ENCODE assay signal across 12 mouse cellular contexts in genomic region chr9:48340708-48341380, GRCm38 (mm10). TPM values are rescaled to one million over a fixed set of nuclear protein-coding genes. Genes with fewer than 3 reads are reported as not detected.
DNase-seq lines count a peak whose midpoint lies in the region; ATAC-seq and TF ChIP-seq lines count a peak whose summit lies in the region.
"Had no signal": no experiment of that assay in that cellular context is flagged by ENCODE, and none has a peak within 500 bp of the region (broad histone marks: within the 10 kb centered on the region; RNA-seq: fewer than 3 reads in every experiment).

No protein-coding gene starts in this region.

- no peaks in the 10 kb centered on the region for H3K36me3 ChIP-seq in kidney, embryonic 16.5 days (ENCODE audit: insufficient read depth, low read length)
- peaks cover 14% of the 10 kb centered on the region for H3K36me3 ChIP-seq in liver, postnatal 0 days (replicated peaks; ENCODE audit: insufficient read depth, low read length)
- no peaks in the 10 kb centered on the region for H3K36me3 ChIP-seq in forebrain, embryonic 14.5 days (ENCODE audit: control insufficient read depth, insufficient read depth, low read length)

- ATAC-seq in kidney, embryonic 16.5 days (ENCODE audit: low FRiP score, low TSS enrichment), result 0 out of 2 replicates have a peak, but pooled peaks have one; percentile 42
- peak; percentile 86 for ATAC-seq in erythroblast, adult 5-6 weeks (replicated peaks; ENCODE audit: low FRiP score, poor library complexity, severe bottlenecking)
- peak; percentile 91 for ATAC-seq in liver, postnatal 0 days
- no peak for ATAC-seq in forebrain, embryonic 14.5 days

- DNase-seq in kidney, postnatal 10 days, result no peak
- DNase-seq in Muller cell, postnatal 12 days (ENCODE audit: inconsistent ontology term), result peak; percentile 51
- DNase-seq in liver, postnatal 0 days, result peak; percentile 64
- no peak for DNase-seq in urinary bladder, postnatal 4 days (ENCODE audit: low spot score in 2 of 2)
- DNase-seq in frontal cortex, postnatal 36 days (ENCODE audit: low spot score in 2 of 2), result no peak
- no peak for DNase-seq in forebrain, embryonic 14.5 days (ENCODE audit: low spot score)
- DNase-seq: cerebellum, postnatal 25 days; kidney, adult 18-20 months; layer of hippocampus, postnatal 36 days had no signal

- no peak overlapping the region for H3K4me2 ChIP-seq in kidney, embryonic 16.5 days (replicated peaks; ENCODE audit: low read depth, low read length)
- peak overlapping the region; percentile 73 for H3K4me2 ChIP-seq in liver, postnatal 0 days (ENCODE audit: low read depth, low read length)
- H3K4me2 ChIP-seq in forebrain, embryonic 14.5 days (ENCODE audit: low read length), result no peak overlapping the region

- peak; percentile 82 for TF ChIP-seq EP300 in liver, postnatal 0 days (IDR thresholded peaks at IDR 0.05; ENCODE audit: low read depth)

- whole genome bisulfite sequencing in kidney, embryonic 16.5 days, result 68% methylated on average over 10 of the region's 10 CpGs
- WGBS in liver, postnatal 0 days (ENCODE audit: insufficient replicate concordance), result 49% methylated on average over 10 of the region's 10 CpGs
- 88% methylated on average over 10 of the region's 10 CpGs for WGBS in forebrain, embryonic 14.5 days

- no peak overlapping the region for H3K9ac ChIP-seq in kidney, embryonic 16.5 days (replicated peaks; ENCODE audit: low read length)
- H3K9ac ChIP-seq in liver, postnatal 0 days (replicated peaks), result peak overlapping the region; percentile 81
- H3K9ac ChIP-seq in forebrain, embryonic 14.5 days (ENCODE audit: low read length), result no peak overlapping the region

- no peak for TF ChIP-seq CTCF in liver, postnatal 0 days (IDR thresholded peaks at IDR 0.05; ENCODE audit: low read depth)

- no peaks in the 10 kb centered on the region for H3K9me3 ChIP-seq in kidney, embryonic 16.5 days (ENCODE audit: low read length)
- no peaks in the 10 kb centered on the region for H3K9me3 ChIP-seq in liver, postnatal 0 days (ENCODE audit: low read length)
- H3K9me3 ChIP-seq in forebrain, embryonic 14.5 days (replicated peaks; ENCODE audit: control insufficient read depth, low read length), result no peaks in the 10 kb centered on the region

- H3K27me3 ChIP-seq in kidney, embryonic 16.5 days (ENCODE audit: insufficient read depth, low read length), result no peaks in the 10 kb centered on the region
- H3K27me3 ChIP-seq in liver, postnatal 0 days (ENCODE audit: insufficient read depth, low read length), result no peaks in the 10 kb centered on the region
- H3K27me3 ChIP-seq in forebrain, embryonic 14.5 days (replicated peaks; ENCODE audit: control insufficient read depth, insufficient read depth, low read length), result no peaks in the 10 kb centered on the region

- H3K4me3 ChIP-seq in kidney, embryonic 16.5 days (ENCODE audit: low read length), result no peak overlapping the region
- H3K4me3 ChIP-seq in liver, postnatal 0 days (ENCODE audit: low read depth, low read length), result peak overlapping the region; percentile 70
- H3K4me3 ChIP-seq in forebrain, embryonic 14.5 days (ENCODE audit: low read depth, low read length), result no peak overlapping the region

- H3K27ac ChIP-seq in kidney, embryonic 16.5 days (ENCODE audit: low read length), result no peak overlapping the region
- H3K27ac ChIP-seq in liver, postnatal 0 days (ENCODE audit: low read depth), result peak overlapping the region; percentile 81
- H3K27ac ChIP-seq in forebrain, embryonic 14.5 days (ENCODE audit: low read depth, low read length), result no peak overlapping the region
- H3K27ac ChIP-seq: macrophage had no signal

- 0 out of 2 replicates have a peak, but pooled peaks cover 3% of the 10 kb centered on the region for H3K4me1 ChIP-seq in kidney, embryonic 16.5 days (ENCODE audit: insufficient read depth, low read length)
- peaks cover 11% of the 10 kb centered on the region; the same call in 1 of the 2 replicates for H3K4me1 ChIP-seq in liver, postnatal 0 days (ENCODE audit: insufficient read depth)
- H3K4me1 ChIP-seq in forebrain, embryonic 14.5 days (ENCODE audit: control insufficient read depth, insufficient read depth, low read length), result no peaks in the 10 kb centered on the region

RNA-seq across cellular contexts. Expression of gene Nxpe2, which starts 12.4 kb away (rescaled TPM):
- polyA plus RNA-seq in kidney, embryonic 16.5 days (2015; fragmentation: Nextera tagmentation; extraction: Ambion mirVana), result 1.1 and 1.8 TPM in 2 replicates
- total RNA-seq in erythroblast, adult 5-6 weeks (2015; ENCODE audit: low replicate concordance), result 700 and 785 TPM in 2 replicates
- 760 and 890 TPM in 2 replicates for total RNA-seq in erythroblast, adult 5-6 weeks (2017; ENCODE audit: low replicate concordance)
- 70.5 and 73.0 TPM in 2 replicates for polyA plus RNA-seq in liver, postnatal 0 days (2015; fragmentation: Nextera tagmentation; extraction: Ambion mirVana)
- 0.26 and 0.53 TPM in 2 replicates for polyA plus RNA-seq in forebrain, embryonic 14.5 days (2014; fragmentation: Nextera tagmentation; extraction: Ambion mirVana)
- polyA plus RNA-seq: macrophage had no signal

Comparison
In these comparisons a context has a peak if more than half of its experiments do, and no peak if none do; other contexts are left out.
1. DNase-seq: peak in Muller cell, postnatal 12 days (single experiment) and liver, postnatal 0 days (single experiment); none in kidney, postnatal 10 days (single experiment), urinary bladder, postnatal 4 days (0 of 2), frontal cortex, postnatal 36 days (0 of 2) and forebrain, embryonic 14.5 days (single experiment).
2. RNA of gene Nxpe2, which starts 12.4 kb away (polyA plus RNA-seq): 70.5 to 73.0 TPM in liver, postnatal 0 days; 1.1 to 1.8 TPM in kidney, embryonic 16.5 days and 0.26 to 0.53 TPM in forebrain, embryonic 14.5 days; every median in the first group is over 10 times any median in the second.